Mouse (Mus musculus) retina, adult 2 months (tissue): ENCODE measurements around the gene Banp.

ENCODE experiments used
- DNase-seq: peaks from one replicate; pipeline ENCODE4 v3.0.0-alpha.2; 2012; ENCODE audit warnings: low read depth, low spot score

Gene Banp

DNA sequence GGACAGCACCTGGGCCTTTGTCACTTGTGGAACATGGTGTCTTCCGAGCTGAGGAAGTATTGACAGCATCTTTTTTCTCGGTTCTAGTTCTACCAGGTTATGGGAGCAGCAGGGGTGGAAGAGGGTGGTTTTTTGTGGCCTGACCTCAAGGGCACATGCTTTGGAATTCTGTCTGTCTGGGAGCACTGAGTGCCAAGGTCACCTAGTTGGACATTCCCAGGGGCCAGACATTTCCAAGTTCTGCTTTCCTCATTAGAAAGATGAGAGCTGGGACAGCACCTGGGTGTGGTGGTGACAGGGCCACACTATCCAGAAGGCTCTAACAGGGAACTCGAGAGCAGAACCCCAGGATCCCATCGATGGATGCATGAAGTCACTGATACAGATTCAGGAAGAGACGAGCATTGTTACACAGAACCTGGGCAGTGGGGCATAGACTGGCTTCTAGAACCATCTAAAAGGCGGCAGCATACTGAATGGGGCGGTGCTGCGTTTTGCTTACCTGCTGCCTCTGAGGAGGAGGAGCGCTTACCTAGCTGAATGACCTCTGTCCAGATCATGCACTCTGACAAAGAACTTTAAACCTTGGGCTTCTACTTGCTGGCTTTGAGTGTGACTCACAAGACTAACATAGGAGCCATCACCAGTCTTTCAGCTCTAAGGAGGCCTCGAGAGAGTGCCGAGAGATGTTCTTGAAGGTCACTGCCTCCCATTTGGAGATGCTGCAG, 31.4 kb downstream of the Banp start:
- DNase-seq = no peak

DNA sequence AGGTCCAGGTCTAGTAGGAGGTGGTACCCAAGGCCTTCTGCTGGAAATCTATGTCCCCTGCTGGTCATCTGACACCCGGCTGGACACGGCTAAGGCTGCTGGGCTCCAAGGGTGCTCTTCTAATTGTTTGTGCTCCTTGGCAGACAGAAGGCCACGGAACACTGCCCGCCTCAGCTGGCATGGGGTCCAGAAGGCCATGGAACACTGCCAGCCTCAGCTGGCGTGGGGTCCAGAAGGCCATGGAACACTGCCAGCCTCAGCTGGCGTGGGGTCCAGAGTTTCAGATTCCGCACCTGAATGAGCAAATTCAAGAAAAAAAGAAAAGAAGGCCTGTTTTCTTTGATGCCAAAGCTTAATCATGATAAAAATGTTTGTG, 32.0 kb downstream of the Banp start:
- DNase-seq = no peak

DNA sequence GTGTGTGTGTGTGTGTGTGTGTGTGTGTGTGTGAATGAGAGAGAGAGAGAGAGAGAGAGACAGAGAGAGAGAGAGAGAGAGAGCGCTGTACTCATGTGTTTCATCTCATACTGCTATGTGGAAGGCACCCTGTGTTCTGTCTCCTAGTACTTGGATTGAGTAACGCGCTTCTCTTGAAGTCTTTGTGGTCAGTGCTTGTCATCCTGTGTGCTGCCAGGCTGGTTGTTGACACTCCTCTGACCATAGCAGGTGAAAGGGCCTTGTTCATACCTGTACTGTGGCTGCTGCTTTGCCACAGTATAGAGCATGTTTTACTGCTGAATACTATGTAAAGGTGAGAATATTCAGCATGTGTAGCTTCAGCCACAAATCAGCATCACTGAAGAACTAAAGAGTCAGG, 36.1 kb downstream of the Banp start:
- no peak for DNase-seq

DNA sequence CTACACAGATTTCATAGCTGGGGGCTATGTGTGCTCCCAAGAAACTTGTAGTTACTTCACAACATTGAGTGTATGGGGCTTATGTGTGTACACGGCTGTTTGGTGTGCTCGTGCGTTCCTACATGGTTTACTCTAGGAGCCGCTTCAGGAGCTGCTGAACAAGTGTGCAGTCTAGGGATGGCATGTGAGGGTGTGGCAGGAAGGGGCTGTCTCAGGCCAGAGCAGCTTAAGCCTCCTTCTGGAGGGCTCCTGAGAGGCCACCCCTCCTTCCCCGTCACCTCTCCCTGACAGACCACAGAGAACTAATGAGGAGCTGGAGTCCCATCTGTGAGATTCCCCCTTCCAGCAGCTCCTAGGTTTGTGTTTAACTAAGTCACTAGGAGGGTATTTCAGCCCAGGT, 38.3 kb downstream of the Banp start:
- no peak for DNase-seq

DNA sequence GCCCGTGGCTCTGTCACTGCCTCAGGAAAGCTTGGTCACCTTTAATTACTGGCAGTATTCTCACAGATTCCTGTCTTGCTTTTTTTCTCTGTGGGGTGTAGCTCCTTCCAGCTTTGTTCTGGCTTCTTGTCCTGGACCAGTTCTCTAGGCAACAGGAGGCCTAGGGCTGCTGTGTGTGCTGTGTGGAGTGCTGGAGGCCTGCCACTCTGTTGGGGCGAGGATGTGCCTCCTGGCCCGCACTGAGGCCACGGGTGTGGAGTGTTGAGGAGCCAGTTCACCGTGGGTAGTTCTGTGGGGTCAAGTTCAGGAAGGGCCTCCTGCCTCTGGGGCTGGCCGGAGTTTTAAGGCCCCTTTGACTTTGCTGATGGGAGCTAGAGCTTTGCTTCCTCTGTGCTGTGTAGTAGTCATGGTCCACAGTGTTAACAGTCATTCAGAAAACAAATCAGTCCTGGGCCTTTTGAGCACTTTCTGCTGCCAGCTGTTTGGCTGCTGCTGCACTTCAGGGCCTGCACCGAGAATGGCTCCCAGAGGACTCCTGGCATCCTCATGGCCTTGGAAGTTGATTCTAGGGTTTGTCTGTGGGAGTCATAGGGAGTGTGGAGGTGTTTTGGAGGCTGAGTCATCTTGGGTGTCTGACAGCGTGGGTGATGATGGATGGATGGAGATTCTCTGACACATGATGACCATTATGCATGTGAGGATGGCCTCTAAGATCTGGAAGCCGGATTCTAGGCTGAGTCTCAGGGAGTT, 41.1 kb downstream of the Banp start:
- DNase-seq = no peak

GRCm38 (mm10) chr8:121991611-121992010, 42.1 kb downstream of the Banp start:
- DNase-seq = no peak

DNA sequence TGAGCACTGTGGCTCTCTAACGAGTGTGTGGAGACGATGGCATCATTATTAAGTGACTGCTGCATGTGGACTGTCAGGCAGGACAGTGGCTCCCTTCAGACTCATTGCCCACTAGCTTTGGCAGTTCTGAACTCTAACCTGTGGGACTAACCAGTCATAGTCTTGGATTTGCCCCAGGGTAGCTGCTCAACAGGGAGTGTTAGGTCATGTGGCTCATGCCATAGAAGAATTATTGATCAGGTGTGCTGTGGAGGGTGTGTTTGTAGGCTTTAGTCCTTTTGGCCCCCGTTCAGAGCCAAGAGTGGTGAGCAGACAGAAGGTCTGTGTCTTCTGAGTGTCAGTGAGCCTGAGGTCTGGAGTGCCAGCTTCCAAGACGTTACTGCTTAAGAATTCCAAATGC, 43.4 kb downstream of the Banp start:
- DNase-seq = no peak

GRCm38 (mm10) chr8:121995112-121995511, 45.6 kb downstream of the Banp start:
- no peak for DNase-seq

DNA sequence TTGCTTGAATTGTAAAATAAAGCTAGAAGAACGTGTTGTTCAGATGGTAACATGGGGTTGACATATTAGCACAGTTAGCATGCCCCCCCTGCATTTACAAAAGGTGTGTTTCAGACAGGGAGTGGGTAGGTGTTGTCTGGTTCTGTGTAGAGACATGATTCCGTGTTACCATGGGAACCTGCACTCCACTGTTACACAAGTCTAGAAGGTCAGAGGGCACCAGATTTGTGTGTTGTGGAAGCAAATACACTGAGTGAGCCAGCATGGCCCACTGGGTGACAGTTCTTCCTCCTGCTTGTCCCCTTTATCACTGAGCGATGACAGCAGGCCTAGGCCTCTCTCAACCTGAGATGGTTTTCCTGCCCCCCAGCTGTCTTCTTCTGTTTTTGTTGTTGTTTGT, 46.3 kb downstream of the Banp start:
- no peak for DNase-seq

GRCm38 (mm10) chr8:121998631-121999030, 49.1 kb downstream of the Banp start:
- DNase-seq = no peak

- DNase-seq = no peak
These were observed 49.7 kb downstream of the Banp start for GRCm38 (mm10) chr8:121999211-121999610.

DNA sequence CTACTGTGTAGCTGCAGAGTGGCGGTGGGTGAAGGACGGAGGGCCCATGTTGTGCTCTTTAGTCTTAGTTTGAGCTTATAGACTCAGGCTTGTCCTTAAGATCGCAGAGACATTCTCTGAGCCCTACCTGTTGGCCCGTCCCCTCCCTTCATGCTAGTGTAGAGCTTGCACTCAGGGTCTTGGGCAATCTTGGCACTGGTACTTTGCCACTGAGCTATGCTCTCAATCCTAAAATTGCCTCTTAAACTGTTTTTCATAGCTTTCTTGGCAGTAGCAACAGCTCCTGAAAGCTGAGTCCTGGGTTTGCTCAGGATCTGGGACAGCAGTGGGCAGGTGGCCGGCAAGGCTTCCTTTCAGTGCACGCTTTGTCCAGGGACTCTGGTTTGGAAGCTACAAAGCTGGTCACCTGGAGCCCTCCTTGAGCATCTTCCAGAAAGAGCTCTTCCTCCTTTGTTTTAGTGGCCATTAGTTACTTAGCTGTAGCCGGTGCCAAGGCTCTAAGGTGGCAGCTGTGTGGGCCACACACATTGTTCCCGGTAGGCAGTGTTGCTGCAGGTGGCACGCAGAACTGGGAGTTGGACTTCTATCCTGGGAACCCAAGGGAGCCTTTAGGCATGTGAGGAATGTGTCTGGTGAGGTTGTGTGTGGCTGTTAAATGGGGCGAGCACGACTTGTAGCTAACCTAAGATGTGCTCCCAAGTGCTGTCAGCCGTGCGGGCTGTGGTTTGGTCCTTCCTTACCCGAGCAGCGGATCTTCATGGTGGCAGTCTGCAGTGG, 52.0 kb downstream of the Banp start:
- DNase-seq = no peak

DNA sequence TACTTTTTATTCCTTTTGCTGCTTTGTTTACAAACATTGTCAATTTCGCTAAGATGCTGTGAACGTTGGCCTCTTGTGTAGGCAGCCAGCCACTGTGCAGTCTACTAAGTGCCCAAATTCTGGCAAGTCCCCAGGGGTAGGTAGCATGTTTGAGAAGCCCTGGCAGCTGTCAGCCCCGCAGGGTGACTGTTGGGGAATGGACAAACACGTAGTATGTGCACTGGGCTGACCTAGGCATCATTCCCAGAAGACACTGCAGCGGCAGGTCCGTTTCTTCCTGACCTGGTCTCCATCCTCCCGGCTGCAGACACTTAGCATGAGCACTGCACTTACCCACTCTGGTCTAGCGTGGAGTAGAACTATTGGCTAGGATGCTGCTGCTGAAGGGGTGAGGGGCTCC, 54.1 kb downstream of the Banp start:
- DNase-seq = no peak

DNA sequence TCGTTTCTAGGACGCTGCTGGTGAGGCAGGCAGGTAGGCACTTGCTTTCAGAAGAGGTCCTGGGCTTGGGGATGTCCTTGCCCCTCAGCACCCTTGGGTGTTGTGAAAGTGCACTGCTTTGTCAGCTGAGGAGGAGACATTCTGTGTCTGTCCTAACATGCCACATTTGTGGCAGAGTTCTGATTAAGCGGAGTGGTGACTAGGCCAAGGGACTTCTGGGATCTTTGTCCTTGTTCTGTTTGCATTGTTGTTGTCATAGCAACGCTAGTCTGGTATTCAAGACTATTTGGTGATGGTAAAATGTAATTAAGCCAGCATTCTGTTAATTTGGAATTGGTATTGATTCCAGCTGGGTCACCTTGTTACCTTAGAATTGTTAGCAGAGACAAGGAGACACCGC, 54.6 kb downstream of the Banp start:
- no peak for DNase-seq

DNA sequence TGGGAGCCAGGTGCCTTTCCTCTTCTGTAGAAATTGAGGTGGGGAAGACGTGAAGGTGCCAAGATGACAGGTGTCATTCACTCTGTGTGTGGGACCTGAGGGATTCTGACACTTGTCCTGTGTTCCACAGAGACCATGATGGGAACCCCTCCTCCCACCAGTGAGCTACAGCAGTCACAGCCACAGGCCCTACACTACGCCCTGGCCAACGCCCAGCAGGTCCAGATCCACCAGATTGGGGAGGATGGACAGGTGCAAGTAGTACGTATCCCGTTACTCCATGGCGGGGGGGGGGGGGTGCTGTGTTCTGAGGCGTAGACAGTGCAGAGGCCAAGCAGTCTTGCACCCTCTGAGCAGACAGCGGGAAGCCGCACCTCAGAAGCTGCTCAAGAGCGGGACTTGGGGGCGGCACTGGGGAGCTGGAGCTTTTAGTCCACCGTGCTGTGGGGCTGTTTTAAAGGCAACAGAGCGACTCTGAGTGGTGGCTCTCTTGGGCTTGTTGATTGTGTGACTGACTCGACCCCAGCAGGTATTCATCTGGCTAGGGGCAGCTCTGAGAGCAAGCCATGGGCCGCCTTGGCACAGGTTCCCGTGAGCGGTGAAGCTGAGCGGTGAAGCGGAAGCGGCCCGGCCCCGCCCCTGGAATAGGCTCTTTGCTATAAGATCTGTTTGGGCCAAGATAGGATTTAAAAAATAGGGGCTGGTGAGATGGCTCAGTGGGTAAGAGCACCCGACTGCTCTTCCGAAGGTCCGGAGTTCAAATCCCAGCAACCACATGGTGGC, 56.1 kb downstream of the Banp start:
- no peak for DNase-seq

DNA sequence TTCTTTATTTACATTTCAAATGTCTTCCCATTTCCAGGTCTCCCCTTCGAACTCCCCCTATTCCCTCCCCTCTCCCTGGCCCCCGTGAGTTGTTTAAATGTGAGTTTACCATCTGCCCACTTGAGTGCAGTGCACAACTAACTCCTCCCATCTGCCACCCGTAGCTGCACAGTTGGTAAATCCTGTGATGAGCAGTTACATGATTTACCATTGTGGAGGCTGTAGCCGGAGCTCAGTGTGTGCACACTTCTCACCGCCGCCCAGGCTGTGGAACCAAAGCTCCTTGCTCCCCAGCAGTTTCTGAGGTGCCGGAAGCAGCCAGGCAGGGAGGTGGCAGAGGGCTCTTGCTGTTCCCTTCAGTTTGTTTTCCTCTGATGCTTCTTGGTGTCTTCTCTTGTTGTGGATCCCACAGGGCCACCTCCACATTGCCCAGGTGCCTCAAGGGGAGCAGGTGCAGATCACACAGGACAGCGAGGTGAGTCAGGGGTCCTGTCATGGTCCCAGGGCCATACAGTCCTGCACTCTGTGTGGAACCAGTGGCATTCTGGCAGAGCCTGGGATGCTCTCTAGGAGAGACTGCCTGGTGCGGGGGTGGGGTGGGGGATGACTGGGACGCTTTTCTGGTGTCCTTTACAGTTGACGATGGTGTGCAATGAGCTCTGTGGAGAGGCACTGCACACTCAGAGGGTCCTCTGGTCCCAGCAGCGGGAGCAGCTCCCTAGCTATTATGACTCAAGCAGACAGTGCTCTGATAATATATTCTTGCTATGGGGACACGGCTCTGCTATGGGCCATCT, 57.3 kb downstream of the Banp start:
- no peak for DNase-seq

DNA sequence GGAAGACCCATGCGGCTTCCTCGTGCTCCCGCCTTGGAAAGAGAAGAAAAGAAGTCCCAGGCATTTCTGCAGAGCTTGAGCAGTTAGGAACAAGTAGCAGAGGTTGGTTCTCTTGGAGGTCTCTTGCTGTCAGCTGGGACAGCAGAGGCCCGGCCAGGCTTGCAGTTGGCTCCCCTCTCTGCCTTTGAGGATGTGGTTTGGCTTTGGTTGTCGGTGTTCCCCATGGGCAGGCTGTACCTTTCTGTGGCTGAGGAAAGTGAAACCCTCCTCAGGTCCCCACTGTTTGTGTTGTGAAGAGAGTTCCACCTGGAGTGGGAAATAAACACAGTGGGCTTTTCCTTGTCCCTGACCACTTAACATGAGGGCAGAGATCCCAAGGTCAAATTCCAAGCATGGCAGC, 58.8 kb downstream of the Banp start:
- DNase-seq = no peak

DNA sequence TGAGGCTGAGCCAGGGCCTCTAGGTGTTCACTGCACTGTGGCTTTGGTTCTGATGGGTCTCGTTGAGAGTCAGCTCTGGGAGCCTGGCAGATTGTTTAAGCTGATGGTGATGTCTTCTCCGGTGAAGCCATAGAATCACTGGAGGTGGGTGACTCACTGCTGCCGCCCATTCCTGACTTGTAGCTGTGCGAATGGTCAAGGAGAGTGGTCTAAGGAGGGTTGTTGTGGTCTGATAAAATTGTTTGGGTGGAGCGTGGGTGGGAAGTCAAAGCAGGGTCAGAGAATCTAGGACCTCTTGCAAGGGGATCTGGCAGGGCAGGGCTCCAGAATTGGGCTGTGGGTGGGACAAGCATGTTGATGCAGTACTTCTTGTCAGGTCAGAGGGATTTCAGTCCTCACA, 61.1 kb downstream of the Banp start:
- no peak for DNase-seq

DNA sequence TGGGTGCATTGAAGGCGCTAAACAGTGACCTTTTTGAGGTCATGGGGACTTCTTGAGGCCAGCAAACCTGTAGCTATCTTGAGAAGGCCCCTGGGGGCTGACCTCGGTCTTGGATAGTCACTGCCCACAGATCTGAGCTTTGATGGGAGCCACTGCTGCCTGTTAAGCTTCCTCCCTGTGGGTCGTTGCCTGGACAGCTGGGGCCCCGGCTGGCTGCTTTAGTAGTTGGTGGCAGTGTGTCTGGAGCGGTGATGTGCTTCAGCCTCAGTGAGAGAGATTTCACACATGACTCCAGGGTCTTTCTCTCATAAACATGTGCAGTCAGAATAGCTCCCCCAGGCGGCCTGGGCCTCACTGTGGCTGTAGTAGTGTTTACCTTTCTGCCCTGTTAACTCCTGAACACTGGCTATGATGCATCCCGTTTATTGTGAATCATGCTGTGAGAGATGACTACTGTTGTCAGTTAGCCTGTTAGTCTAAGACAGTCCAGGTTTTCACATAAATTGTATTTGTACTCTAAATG, 61.6 kb downstream of the Banp start:
- DNase-seq = no peak

DNA sequence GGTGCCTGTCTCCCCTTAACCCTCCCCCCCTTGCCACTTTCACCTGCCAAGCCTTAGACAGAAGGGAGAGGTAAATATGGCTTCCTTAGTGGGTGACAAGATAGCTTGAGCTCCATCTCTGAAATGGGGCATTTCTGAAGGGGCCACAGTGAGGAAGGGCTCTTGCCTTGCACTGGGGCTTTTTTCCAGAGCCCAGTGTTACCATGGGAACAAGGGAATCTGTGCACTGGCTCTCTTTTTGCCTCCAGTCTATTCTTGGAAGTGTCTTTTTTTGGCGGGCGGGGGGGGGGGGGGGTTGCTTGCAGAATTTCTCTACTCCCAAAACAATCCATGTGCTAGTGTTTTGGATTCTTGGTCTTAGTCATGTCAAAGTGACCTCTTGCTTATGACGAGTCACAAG, 65.1 kb downstream of the Banp start:
- DNase-seq = no peak
